Mouse (Mus musculus) CH12.LX (cell line): ENCODE data around the gene Zcwpw1. TPM values are rescaled to one million over a fixed set of nuclear protein-coding genes. Genes with fewer than 3 reads are reported as not detected.

Experiments
- DNase-seq: peaks from one replicate; pipeline ENCODE4 v3.0.0-alpha.2; 2013; ENCODE audit errors: extremely low read depth
- H3K27ac ChIP-seq: 2 replicates; pipeline ENCODE4 v1.5.1; 2012; ENCODE audit warnings: low read depth, mild to moderate bottlenecking, control low read depth, moderate library complexity; ENCODE audit not compliant: insufficient read depth
- H3K27me3 ChIP-seq: replicated peaks from 2 replicates; pipeline ENCODE3; 2012; ENCODE audit warnings: inconsistent platforms
- H3K36me3 ChIP-seq, 2 experiments: replicated peaks in 1 of 2; 2 replicates each; pipeline versions ENCODE3 to v1.6.1; 2012; ENCODE audit warnings: inconsistent platforms in 1 of 2, low read length in 1 of 2, mild to moderate bottlenecking in 1 of 2, mixed read lengths in 1 of 2, moderate library complexity in 1 of 2; ENCODE audit not compliant: control insufficient read depth in 1 of 2, insufficient read depth in 1 of 2
- H3K4me1 ChIP-seq, 2 experiments: 2 replicates each; pipeline ENCODE4 v1.6.1; 2012; ENCODE audit warnings: inconsistent platforms in 1 of 2, moderate library complexity in 1 of 2; ENCODE audit not compliant: insufficient read depth in 2 of 2, control insufficient read depth in 1 of 2
- H3K4me2 ChIP-seq: 2 replicates; pipeline ENCODE4 v1.6.1; 2012; ENCODE audit warnings: low read depth, mild to moderate bottlenecking, control low read depth; ENCODE audit not compliant: poor library complexity, insufficient read depth, severe bottlenecking
- H3K4me3 ChIP-seq, 3 experiments: fragments of 150-350 bp in 1 of 3; sonication (generic) in 1 of 3; replicated peaks in 1 of 3; 2 replicates each; pipeline versions ENCODE3 to v1.5.1; 2011 to 2012; ENCODE audit warnings: low read depth in 2 of 3, low read length in 2 of 3, mild to moderate bottlenecking in 2 of 3, moderate library complexity in 2 of 3, control low read depth in 1 of 3, improper control_type of control experiment in 1 of 3, inconsistent platforms in 1 of 3, mixed read lengths in 1 of 3; ENCODE audit not compliant: poor library complexity in 1 of 3
- H3K79me2 ChIP-seq: replicated peaks from 2 replicates; pipeline ENCODE4 v1.6.1; 2012; ENCODE audit warnings: mild to moderate bottlenecking, moderate library complexity; ENCODE audit not compliant: control insufficient read depth, poor library complexity, insufficient read depth, severe bottlenecking; ENCODE audit errors: extremely low read depth
- H3K9ac ChIP-seq: 2 replicates; pipeline ENCODE4 v1.6.1; 2012; ENCODE audit warnings: low read depth, mild to moderate bottlenecking, control low read depth, moderate library complexity; ENCODE audit not compliant: insufficient read depth
- H3K9me3 ChIP-seq: replicated peaks from 2 replicates; pipeline ENCODE3; 2012; ENCODE audit warnings: low read length, inconsistent platforms, mixed read lengths
- BHLHE40 ChIP-seq: IDR thresholded peaks from 2 replicates; pipeline ENCODE4 v1.6.1; 2011; ENCODE audit warnings: mild to moderate bottlenecking, low read depth, low read length, improper control_type of control experiment
- CHD1 ChIP-seq: IDR thresholded peaks from 2 replicates; pipeline ENCODE4 v1.6.1; 2012; ENCODE audit warnings: low read depth, low read length, improper control_type of control experiment, inconsistent platforms
- CHD2 ChIP-seq: IDR thresholded peaks from 2 replicates; pipeline ENCODE4 v1.6.1; 2011; ENCODE audit warnings: low read length, improper control_type of control experiment
- CTCF ChIP-seq, 2 experiments: IDR thresholded peaks in 1 of 2; conservative IDR thresholded peaks in 1 of 2; 2 replicates each; pipeline ENCODE4 v1.5.1; 2011 to 2012; ENCODE audit warnings: low read depth in 2 of 2, low read length in 2 of 2, improper control_type of control experiment in 1 of 2, inconsistent platforms in 1 of 2, mild to moderate bottlenecking in 1 of 2, moderate library complexity in 1 of 2
- E2F4 ChIP-seq: IDR thresholded peaks from 2 replicates; pipeline ENCODE4 v1.6.1; 2011; ENCODE audit warnings: low read depth, low read length, improper control_type of control experiment; ENCODE audit not compliant: insufficient replicate concordance
- ELF1 ChIP-seq: IDR thresholded peaks from 2 replicates; pipeline ENCODE4 v1.6.1; 2014; ENCODE audit warnings: low read depth, mild to moderate bottlenecking, inconsistent platforms, low read length, improper control_type of control experiment
- EP300 ChIP-seq: IDR thresholded peaks from 2 replicates; pipeline ENCODE4 v1.6.1; 2011; ENCODE audit warnings: low read length, improper control_type of control experiment
- ETS1 ChIP-seq: conservative IDR thresholded peaks from 2 replicates; pipeline ENCODE4 v1.6.1; 2012; ENCODE audit warnings: low read depth, mild to moderate bottlenecking, inconsistent platforms, low read length, improper control_type of control experiment, moderate library complexity
- GABPA ChIP-seq: IDR thresholded peaks from 2 replicates; pipeline ENCODE4 v1.6.1; 2012; ENCODE audit warnings: low read depth, low read length, improper control_type of control experiment, inconsistent platforms; ENCODE audit not compliant: insufficient replicate concordance
- HCFC1 ChIP-seq: IDR thresholded peaks from 2 replicates; pipeline ENCODE4 v1.6.1; 2012; ENCODE audit warnings: low read depth, mild to moderate bottlenecking, inconsistent platforms, low read length, improper control_type of control experiment
- IRF4 ChIP-seq: IDR thresholded peaks from 2 replicates; pipeline ENCODE4 v1.6.1; 2014; ENCODE audit warnings: low read depth, mild to moderate bottlenecking, inconsistent platforms, low read length, improper control_type of control experiment
- JUN ChIP-seq: IDR thresholded peaks from 2 replicates; pipeline ENCODE4 v1.6.1; 2011; ENCODE audit warnings: low read depth, mild to moderate bottlenecking, low read length, improper control_type of control experiment, moderate library complexity; ENCODE audit not compliant: insufficient read depth
- JUND ChIP-seq: conservative IDR thresholded peaks from 2 replicates; pipeline ENCODE4 v1.6.1; 2011; ENCODE audit warnings: low read depth, low read length, improper control_type of control experiment
- KAT2A ChIP-seq: IDR thresholded peaks from 2 replicates; pipeline ENCODE4 v1.6.1; 2012; ENCODE audit warnings: low read length, improper control_type of control experiment, inconsistent platforms; ENCODE audit not compliant: insufficient replicate concordance
- MAFK ChIP-seq: IDR thresholded peaks from 2 replicates; pipeline ENCODE4 v1.6.1; 2011; ENCODE audit warnings: low read length, improper control_type of control experiment; ENCODE audit not compliant: insufficient replicate concordance
- MAX ChIP-seq: IDR thresholded peaks from 2 replicates; pipeline ENCODE4 v1.6.1; 2011; ENCODE audit warnings: low read length, improper control_type of control experiment
- MAZ ChIP-seq: IDR thresholded peaks from 2 replicates; pipeline ENCODE4 v1.6.1; 2012; ENCODE audit warnings: low read depth, mild to moderate bottlenecking, inconsistent platforms, low read length, improper control_type of control experiment, moderate library complexity
- MEF2A ChIP-seq: IDR thresholded peaks from 2 replicates; pipeline ENCODE4 v1.6.1; 2014; ENCODE audit warnings: low read depth, mild to moderate bottlenecking, inconsistent platforms, low read length, improper control_type of control experiment, borderline replicate concordance
- MXI1 ChIP-seq: IDR thresholded peaks from 2 replicates; pipeline ENCODE4 v1.6.1; 2011; ENCODE audit warnings: mild to moderate bottlenecking, low read depth, low read length, improper control_type of control experiment
- MYC ChIP-seq: IDR thresholded peaks from 2 replicates; pipeline ENCODE4 v1.6.1; 2011; ENCODE audit warnings: low read depth, mild to moderate bottlenecking, improper control_type of control experiment, low read length
- NELFE ChIP-seq: IDR thresholded peaks from 2 replicates; pipeline ENCODE4 v1.6.1; 2011; ENCODE audit warnings: low read depth, low read length, improper control_type of control experiment
- NRF1 ChIP-seq: IDR thresholded peaks from 2 replicates; pipeline ENCODE4 v1.6.1; 2014; ENCODE audit warnings: low read depth, mild to moderate bottlenecking, inconsistent platforms, low read length, improper control_type of control experiment, moderate library complexity
- PAX5 ChIP-seq: IDR thresholded peaks from 2 replicates; pipeline ENCODE4 v1.6.1; 2012; ENCODE audit warnings: low read length, inconsistent platforms, mixed read lengths
- POLR2A ChIP-seq: IDR thresholded peaks from 2 replicates; pipeline ENCODE4 v1.6.1; 2011; ENCODE audit warnings: low read depth, mild to moderate bottlenecking, improper control_type of control experiment, low read length
- POLR2AphosphoS2 ChIP-seq: IDR thresholded peaks from 2 replicates; pipeline ENCODE4 v1.6.1; 2011; ENCODE audit warnings: low read depth, low read length, improper control_type of control experiment
- RAD21 ChIP-seq: IDR thresholded peaks from 2 replicates; pipeline ENCODE4 v1.6.1; 2011; ENCODE audit warnings: low read depth, mild to moderate bottlenecking, low read length, improper control_type of control experiment, moderate library complexity
- RCOR1 ChIP-seq: conservative IDR thresholded peaks from 2 replicates; pipeline ENCODE4 v1.6.1; 2012; ENCODE audit warnings: low read depth, mild to moderate bottlenecking, inconsistent platforms, low read length, improper control_type of control experiment
- SIN3A ChIP-seq: IDR thresholded peaks from 2 replicates; pipeline ENCODE4 v1.6.1; 2012; ENCODE audit warnings: low read length, improper control_type of control experiment, inconsistent platforms
- SMC3 ChIP-seq: IDR thresholded peaks from 2 replicates; pipeline ENCODE4 v1.6.1; 2011; ENCODE audit warnings: low read depth, low read length, improper control_type of control experiment
- TBP ChIP-seq: conservative IDR thresholded peaks from 2 replicates; pipeline ENCODE4 v1.6.1; 2011; ENCODE audit warnings: low read depth, low read length, improper control_type of control experiment
- USF1 ChIP-seq: IDR thresholded peaks from 2 replicates; pipeline ENCODE4 v1.6.1; 2014; ENCODE audit warnings: low read depth, mild to moderate bottlenecking, inconsistent platforms, low read length, improper control_type of control experiment
- USF2 ChIP-seq: conservative IDR thresholded peaks from 2 replicates; pipeline ENCODE4 v1.6.1; 2011; ENCODE audit warnings: low read depth, low read length, improper control_type of control experiment
- ZKSCAN1 ChIP-seq: IDR thresholded peaks from 2 replicates; pipeline ENCODE4 v1.6.1; 2012; ENCODE audit warnings: low read depth, inconsistent platforms, low read length, improper control_type of control experiment, borderline replicate concordance
- ZMIZ1 ChIP-seq: IDR thresholded peaks from 2 replicates; pipeline ENCODE4 v1.6.1; 2012; ENCODE audit warnings: low read depth, mild to moderate bottlenecking, inconsistent platforms, low read length, improper control_type of control experiment
- ZNF384 ChIP-seq: IDR thresholded peaks from 2 replicates; pipeline ENCODE4 v1.6.1; 2012; ENCODE audit warnings: low read depth, low read length, improper control_type of control experiment, inconsistent platforms
- dilution Hi-C: fragments of 300-500 bp; cut with MboI; formaldehyde crosslinking; loops from 2 replicates; pipeline ENCODE4 v1.14.3; 2020; ENCODE audit warnings: low sequenced_read_pairs; ENCODE audit not compliant: extremely low pct_unique_long_range_greater_than_20kb, extremely low pct_ligation_motif_present
- in situ Hi-C: fragments of 300-500 bp; cut with MboI; formaldehyde crosslinking; loops from 3 replicates; pipeline ENCODE4 v1.14.3; 2019; ENCODE audit warnings: low sequenced_read_pairs, low pct_ligation_motif_present, low pct_unique_long_range_greater_than_20kb, mixed read lengths
- polyA plus RNA-seq: library from polyadenylated mRNA; unstranded; fragments of >175 nt; gene quantifications from 2 replicates; pipeline ENCODE4 v1.2.1, GENCODE M21; 2012; ENCODE audit warnings: low read depth; ENCODE audit not compliant: insufficient read length
- total RNA-seq, 2 experiments: library from RNA; depleted of rRNA; stranded (reverse); fragments of 300-350 nt in 1 of 2; fragments of >200 nt in 1 of 2; gene quantifications; 2 replicates each; pipeline ENCODE4 v1.2.3; 2012 to 2014

Zcwpw1 gene
- total and polyA plus RNA-seq, 3 experiments: 1.3 to 3.0 (median 2.8) TPM

GRCm38 (mm10) chr5:137745214-137746171, 42.1 kb upstream of the Zcwpw1 start, which contains the start of gene Tsc22d4 (continued):
- TF ChIP-seq KAT2A: 0 out of 2 replicates have a peak, but pooled peaks have one; percentile 47
- TF ChIP-seq, all 38 proteins: peak for 18

DNA sequence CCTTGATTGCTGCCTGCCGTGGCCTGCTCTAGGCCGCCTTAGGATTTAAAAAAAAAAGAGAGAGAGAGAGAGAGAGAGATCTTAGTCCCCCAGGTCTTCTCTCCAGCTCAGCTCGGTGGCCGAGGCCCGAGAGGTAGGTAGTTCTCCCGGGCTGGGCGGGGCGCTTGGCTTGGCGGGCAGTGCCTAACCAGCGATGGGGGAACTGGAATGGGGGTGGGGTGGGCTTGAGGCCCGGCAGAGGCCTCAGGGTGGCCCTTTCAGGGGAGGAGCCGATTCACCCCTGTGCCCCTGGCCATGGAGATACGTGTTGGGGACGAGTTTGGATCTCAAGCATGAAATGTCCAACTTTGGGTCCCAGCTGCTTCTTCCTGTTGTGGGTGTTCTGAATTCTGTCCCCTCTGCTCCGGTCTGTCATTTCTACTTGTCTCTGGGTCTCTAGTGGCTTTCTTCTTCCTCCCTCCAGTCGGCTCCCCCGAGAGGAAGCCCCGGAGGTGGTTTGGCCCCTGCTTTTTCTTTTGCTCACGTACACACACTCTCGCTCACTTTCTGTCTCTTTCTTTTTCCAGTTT, 41.2 kb upstream of the Zcwpw1 start:
- H3K4me3 ChIP-seq: peak overlapping the region; percentile 66 to 97 (median 79)
- in situ Hi-C loops: no loop called here
- peak overlapping the region; percentile 63 for H3K27ac ChIP-seq
- no peaks in the 10 kb centered on the region for H3K9me3 ChIP-seq
- dilution Hi-C loops: no loop called here
- peak; percentile 71 for DNase-seq
- H3K27me3 ChIP-seq: peaks cover 10% of the 10 kb centered on the region
- peaks cover 6 to 21% of the 10 kb centered on the region in 2 experiments for H3K36me3 ChIP-seq
- peak overlapping the region; percentile 78 for H3K9ac ChIP-seq
- peaks cover 6 to 39% of the 10 kb centered on the region in 2 experiments for H3K4me1 ChIP-seq
- peaks cover 32% of the 10 kb centered on the region for H3K79me2 ChIP-seq
- H3K4me2 ChIP-seq: peak overlapping the region; percentile 72
- TF ChIP-seq MAZ (peak; percentile 1; the same call in 1 of the 2 replicates), HCFC1 (no peak), IRF4 (no peak), RCOR1 (no peak), EP300 (peak; percentile 41), SMC3 (no peak), KAT2A (no peak), TBP (peak; percentile 49; the same call in 1 of the 2 replicates), USF1 (no peak), MEF2A (no peak), MXI1 (no peak), ETS1 (no peak), POLR2A (no peak), POLR2AphosphoS2 (no peak), USF2 (no peak), JUN (no peak), CHD2 (no peak; the same call in 1 of the 2 replicates), CHD1 (no peak), JUND (no peak), E2F4 (no peak), MAX (0 out of 2 replicates have a peak, but pooled peaks have one; percentile 38), ZMIZ1 (no peak), NELFE (no peak), RAD21 (no peak), NRF1 (no peak), ZNF384 (no peak), MAFK (no peak), PAX5 (no peak), CTCF (conservative IDR thresholded peaks at IDR 0.05 in 1 of 2, IDR thresholded peaks at IDR 0.05 in 1 of 2; ENCODE audit: low read depth in 2 of 2, low read length in 2 of 2) (no peak), BHLHE40 (no peak), MYC (no peak), GABPA (no peak), ELF1 (peak; percentile 26), SIN3A (0 out of 2 replicates have a peak, but pooled peaks have one; percentile 0), ZKSCAN1 (no peak)
